Mouse (Mus musculus): ENCODE results near the gene Phex. TPM values are rescaled to one million over a fixed set of nuclear protein-coding genes. Genes with fewer than 3 reads are reported as not detected.

The Phex gene
- polyA plus RNA-seq, 1 experiment from 2014 or later: 0.89 TPM

GRCm38 (mm10) chrX:157163394-157163793, 251.7 kb downstream of the Phex start:
- no peaks in the 10 kb centered on the region for H3K36me3 ChIP-seq
- H3K27me3 ChIP-seq: no peaks in the 10 kb centered on the region
- no peaks in the 10 kb centered on the region for H3K9me3 ChIP-seq (replicated peaks)
- no peak overlapping the region for H3K9ac ChIP-seq
- H3K4me3 ChIP-seq: no peak overlapping the region
- ATAC-seq (ENCODE audit: low FRiP score): no peak
- H3K4me2 ChIP-seq (replicated peaks): no peak overlapping the region
- H3K27ac ChIP-seq: no peak overlapping the region
- WGBS: 58% methylated on average over 2 of the region's 2 CpGs
- no peaks in the 10 kb centered on the region for H3K4me1 ChIP-seq

- Histone ChIP-seq H3K27me3 (no peaks in the 10 kb centered on the region), H3K4me3 (no peak overlapping the region), H3K36me3 (no peaks in the 10 kb centered on the region), H3K9ac (no peak overlapping the region), H3K9me3 (replicated peaks) (no peaks in the 10 kb centered on the region), H3K27ac (no peak overlapping the region), H3K4me2 (replicated peaks) (no peak overlapping the region), H3K4me1 (no peaks in the 10 kb centered on the region)
- ATAC-seq (ENCODE audit: low FRiP score): no peak
These were observed 270.4 kb downstream of the Phex start for GRCm38 (mm10) chrX:157144675-157145074.

GRCm38 (mm10) chrX:157139601-157140000, 275.5 kb downstream of the Phex start:
- H3K4me1 ChIP-seq: no peaks in the 10 kb centered on the region

More at GRCm38 (mm10) chrX:157139601-157140000, 275.5 kb downstream of the Phex start:
- Histone ChIP-seq H3K4me3 (no peak overlapping the region), H3K9ac (no peak overlapping the region), H3K36me3 (no peaks in the 10 kb centered on the region), H3K27me3 (no peaks in the 10 kb centered on the region), H3K4me2 (replicated peaks) (no peak overlapping the region), H3K27ac (no peak overlapping the region), H3K9me3 (replicated peaks) (no peaks in the 10 kb centered on the region)
- 73% methylated on average over 6 of the region's 6 CpGs for WGBS
- no peak for ATAC-seq (ENCODE audit: low FRiP score)

Small RNA genes within 50 kb of the gene (microRNA-seq; reads per million reads assigned to microRNA genes)
- gene Gm23798: not detected

Other genes with a start within 250 kb of the Phex start
- 90.8 and 106 TPM in 2 replicates for gene Sms, start 77.0 kb upstream of the Phex start, polyA plus RNA-seq (2016; fragmentation: Nextera tagmentation; extraction: Ambion mirVana)
- gene Yy2, start 153.7 kb upstream of the Phex start, polyA plus RNA-seq (2016; fragmentation: Nextera tagmentation; extraction: Ambion mirVana): 4.6 and 5.0 TPM in 2 replicates
- 30.1 and 30.3 TPM in 2 replicates for gene Mbtps2, start 183.4 kb upstream of the Phex start, polyA plus RNA-seq (2016; fragmentation: Nextera tagmentation; extraction: Ambion mirVana)

Measured in hindbrain, embryonic 12.5 days (tissue).